Mouse (Mus musculus): Measurements from ENCODE around the gene 9630041A04Rik. TPM values are rescaled to one million over a fixed set of nuclear protein-coding genes. Genes with fewer than 3 reads are reported as not detected.

9630041A04Rik gene
- total and polyA plus RNA-seq, 3 experiments = not detected

- dilution Hi-C loops (cut with MboI; ENCODE audit: extremely low pct_ligation_motif_present, extremely low pct_unique_long_range_greater_than_20kb, low sequenced_read_pairs) (no loop called here), in situ Hi-C loops (cut with MboI; ENCODE audit: low pct_ligation_motif_present, low pct_unique_long_range_greater_than_20kb, low sequenced_read_pairs) (no loop called here)
- Histone ChIP-seq H3K79me2 (replicated peaks; ENCODE audit: control insufficient read depth, extremely low read depth, insufficient read depth, poor library complexity, severe bottlenecking) (no peaks in the 10 kb centered on the region), H3K36me3 (replicated peaks in 1 of 2; ENCODE audit: control insufficient read depth in 1 of 2, insufficient read depth in 1 of 2, low read length in 1 of 2) (no peaks in the 10 kb centered on the region), H3K4me2 (ENCODE audit: insufficient read depth, low read depth, poor library complexity, severe bottlenecking) (no peak overlapping the region), H3K4me3 (replicated peaks in 1 of 3; ENCODE audit: low read depth in 2 of 3, low read length in 2 of 3, poor library complexity in 1 of 3) (no peak overlapping the region), H3K27ac (ENCODE audit: insufficient read depth, low read depth) (no peak overlapping the region), H3K9ac (ENCODE audit: insufficient read depth, low read depth) (no peak overlapping the region), H3K27me3 (replicated peaks) (no peaks in the 10 kb centered on the region), H3K9me3 (replicated peaks; ENCODE audit: low read length) (peaks cover 60% of the 10 kb centered on the region), H3K4me1 (ENCODE audit: control insufficient read depth in 1 of 2, insufficient read depth in 2 of 2) (no peaks in the 10 kb centered on the region)
- TF ChIP-seq ZMIZ1 (IDR thresholded peaks at IDR 0.05; ENCODE audit: low read depth, low read length) (no peak), KAT2A (IDR thresholded peaks at IDR 0.05; ENCODE audit: insufficient replicate concordance, low read length) (no peak), EP300 (IDR thresholded peaks at IDR 0.05; ENCODE audit: low read length) (no peak), ETS1 (conservative IDR thresholded peaks at IDR 0.05; ENCODE audit: low read depth, low read length) (no peak), GABPA (IDR thresholded peaks at IDR 0.05; ENCODE audit: insufficient replicate concordance, low read depth, low read length) (no peak), ELF1 (IDR thresholded peaks at IDR 0.05; ENCODE audit: low read depth, low read length) (no peak), JUN (IDR thresholded peaks at IDR 0.05; ENCODE audit: insufficient read depth, low read depth, low read length) (no peak), ZKSCAN1 (IDR thresholded peaks at IDR 0.05; ENCODE audit: borderline replicate concordance, low read depth, low read length) (no peak)
- DNase-seq (ENCODE audit: extremely low read depth) = no peak
These were observed 20.5 kb upstream of the 9630041A04Rik start for GRCm38 (mm10) chr9:101841101-101841500.

GRCm38 (mm10) chr9:101843893-101844292 is 17.7 kb upstream of the 9630041A04Rik start:
- no peak overlapping the region for H3K27ac ChIP-seq (ENCODE audit: insufficient read depth, low read depth)
- no peaks in the 10 kb centered on the region for H3K27me3 ChIP-seq (replicated peaks)
- H3K79me2 ChIP-seq (replicated peaks; ENCODE audit: control insufficient read depth, extremely low read depth, insufficient read depth, poor library complexity, severe bottlenecking) = no peaks in the 10 kb centered on the region
- in situ Hi-C loops (cut with MboI; ENCODE audit: low pct_ligation_motif_present, low pct_unique_long_range_greater_than_20kb, low sequenced_read_pairs) (no loop called here), dilution Hi-C loops (cut with MboI; ENCODE audit: extremely low pct_ligation_motif_present, extremely low pct_unique_long_range_greater_than_20kb, low sequenced_read_pairs) (no loop called here)
- no peak for DNase-seq (ENCODE audit: extremely low read depth)
- no peaks in the 10 kb centered on the region for H3K36me3 ChIP-seq (replicated peaks in 1 of 2; ENCODE audit: control insufficient read depth in 1 of 2, insufficient read depth in 1 of 2, low read length in 1 of 2)
- no peak overlapping the region for H3K4me3 ChIP-seq (replicated peaks in 1 of 3; ENCODE audit: low read depth in 2 of 3, low read length in 2 of 3, poor library complexity in 1 of 3)
- H3K9ac ChIP-seq (ENCODE audit: insufficient read depth, low read depth) = no peak overlapping the region
- H3K9me3 ChIP-seq (replicated peaks; ENCODE audit: low read length) = peaks cover 55% of the 10 kb centered on the region
- no peak overlapping the region for H3K4me2 ChIP-seq (ENCODE audit: insufficient read depth, low read depth, poor library complexity, severe bottlenecking)
- H3K4me1 ChIP-seq (ENCODE audit: control insufficient read depth in 1 of 2, insufficient read depth in 2 of 2) = no peaks in the 10 kb centered on the region
- TF ChIP-seq RCOR1 (conservative IDR thresholded peaks at IDR 0.05; ENCODE audit: low read depth, low read length) (no peak), SIN3A (IDR thresholded peaks at IDR 0.05; ENCODE audit: low read length) (no peak), ELF1 (IDR thresholded peaks at IDR 0.05; ENCODE audit: low read depth, low read length) (no peak), UBTF (IDR thresholded peaks at IDR 0.05; ENCODE audit: low read depth, low read length) (no peak), POLR2A (IDR thresholded peaks at IDR 0.05; ENCODE audit: low read depth, low read length) (no peak)

GRCm38 (mm10) chr9:101845691-101846090 is 15.9 kb upstream of the 9630041A04Rik start:
- Histone ChIP-seq H3K9ac (ENCODE audit: insufficient read depth, low read depth) (no peak overlapping the region), H3K79me2 (replicated peaks; ENCODE audit: control insufficient read depth, extremely low read depth, insufficient read depth, poor library complexity, severe bottlenecking) (no peaks in the 10 kb centered on the region), H3K4me2 (ENCODE audit: insufficient read depth, low read depth, poor library complexity, severe bottlenecking) (no peak overlapping the region), H3K9me3 (replicated peaks; ENCODE audit: low read length) (peaks cover 57% of the 10 kb centered on the region), H3K27ac (ENCODE audit: insufficient read depth, low read depth) (no peak overlapping the region), H3K4me3 (replicated peaks in 1 of 3; ENCODE audit: low read depth in 2 of 3, low read length in 2 of 3, poor library complexity in 1 of 3) (no peak overlapping the region), H3K36me3 (replicated peaks in 1 of 2; ENCODE audit: control insufficient read depth in 1 of 2, insufficient read depth in 1 of 2, low read length in 1 of 2) (no peaks in the 10 kb centered on the region), H3K4me1 (ENCODE audit: control insufficient read depth in 1 of 2, insufficient read depth in 2 of 2) (no peaks in the 10 kb centered on the region), H3K27me3 (replicated peaks) (no peaks in the 10 kb centered on the region)
- no peak for DNase-seq (ENCODE audit: extremely low read depth)
- TF ChIP-seq ZNF384 (IDR thresholded peaks at IDR 0.05; ENCODE audit: low read depth, low read length) (no peak), CTCF (conservative IDR thresholded peaks at IDR 0.05 in 1 of 2, IDR thresholded peaks at IDR 0.05 in 1 of 2; ENCODE audit: low read depth in 2 of 2, low read length in 2 of 2) (no peak), ZC3H11A (IDR thresholded peaks at IDR 0.05; ENCODE audit: low read depth, low read length) (no peak), SIN3A (IDR thresholded peaks at IDR 0.05; ENCODE audit: low read length) (no peak), SMC3 (IDR thresholded peaks at IDR 0.05; ENCODE audit: low read depth, low read length) (no peak), RAD21 (IDR thresholded peaks at IDR 0.05; ENCODE audit: low read depth, low read length) (no peak), JUN (IDR thresholded peaks at IDR 0.05; ENCODE audit: insufficient read depth, low read depth, low read length) (no peak)
- dilution Hi-C loops (cut with MboI; ENCODE audit: extremely low pct_ligation_motif_present, extremely low pct_unique_long_range_greater_than_20kb, low sequenced_read_pairs) (no loop called here), in situ Hi-C loops (cut with MboI; ENCODE audit: low pct_ligation_motif_present, low pct_unique_long_range_greater_than_20kb, low sequenced_read_pairs) (no loop called here)
